Mouse (Mus musculus): ENCODE results near the gene Esp31.

Esp31 gene

DNA sequence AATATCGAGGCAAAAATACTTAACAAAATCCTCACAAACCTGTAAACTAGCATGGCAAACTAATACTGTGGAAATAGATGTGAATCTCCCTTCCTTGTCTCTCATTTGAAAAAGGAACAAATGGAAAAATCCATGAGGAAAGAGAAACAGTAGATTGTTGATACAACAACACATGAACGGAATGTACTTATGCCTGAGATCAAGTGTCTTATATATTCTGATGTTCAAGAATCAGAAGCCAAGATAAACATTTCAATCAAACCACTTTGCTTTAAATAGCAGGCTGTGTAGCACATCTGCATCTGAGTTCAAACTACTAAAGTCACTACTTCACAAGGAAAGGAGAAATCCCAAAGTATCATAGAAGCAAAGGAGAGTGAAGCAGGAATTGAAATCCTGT lies at the start of gene Esp31:
Esp31 (plus strand) TSS at position 301 of the 400 bp plus-strand sequence.
- no peak for DNase-seq

Measured in B cell, adult 2 months (primary cell).